Mouse (Mus musculus) ES-Bruce4 (cell line): Measurements from ENCODE around the gene Comp.

Experiments used
- CTCF ChIP-seq: IDR thresholded peaks from one replicate; pipeline ENCODE4 v1.8.1; 2011; ENCODE audit warnings: low read depth, low read length
- POLR2A ChIP-seq: IDR thresholded peaks from one replicate; pipeline ENCODE4 v1.8.1; 2011; ENCODE audit warnings: low read length; ENCODE audit not compliant: insufficient read depth

- TF ChIP-seq POLR2A (no peak), CTCF (no peak)
Observed at GRCm38 (mm10) chr8:70421349-70422104, 48.2 kb downstream of the Comp start.
